Mouse (Mus musculus) left cerebral cortex, postnatal 36 days (tissue): Measurements from ENCODE around the gene Dus2. TPM values are rescaled to one million over a fixed set of nuclear protein-coding genes. Genes with fewer than 3 reads are reported as not detected.

Source experiments
- DNase-seq, 2 experiments: peaks; one replicate each; pipeline ENCODE4 v3.0.0; 2021 to 2022; ENCODE audit warnings: low spot score in 2 of 2, mixed read lengths in 1 of 2
- intact Hi-C: fragments of 180-260 bp; cut with DNase I; formaldehyde crosslinking; loops from one replicate; pipeline ENCODE4 v1.15.1; 2025
- total RNA-seq, 2 experiments: library from RNA; stranded (reverse); gene quantifications; 2 replicates each; pipeline ENCODE4 v1.2.3; 2021

Dus2 gene
- total RNA-seq, 2 experiments from 2014 or later, result 16.4 to 19.3 TPM

DNA sequence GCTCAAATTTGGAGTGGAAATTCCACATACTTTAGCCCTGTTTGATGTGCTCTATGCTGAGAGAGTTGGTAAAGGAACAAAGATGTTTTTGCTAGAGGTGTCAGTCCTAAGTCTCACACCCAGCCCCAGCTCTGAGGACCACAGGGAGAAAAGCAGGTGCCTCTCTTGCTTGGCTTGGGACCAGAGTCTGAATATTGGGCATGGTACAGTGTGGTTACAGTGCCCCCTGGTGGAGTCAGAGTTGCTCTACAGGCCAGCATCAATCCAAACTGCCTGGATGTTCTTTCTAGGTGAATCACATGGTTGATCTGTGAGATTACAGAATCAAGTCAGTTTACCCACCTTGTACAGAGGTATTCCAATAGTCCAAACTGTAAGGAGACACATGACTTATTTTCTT, 31.3 kb downstream of the Dus2 start:
- peak; percentile 63 to 78 for DNase-seq
- intact Hi-C loops, result loop anchor here (5.0 to 10.0 kb wide), 3 partner anchors 35 to 310 kb away; no protein-coding TSS in a partner anchor

DNA sequence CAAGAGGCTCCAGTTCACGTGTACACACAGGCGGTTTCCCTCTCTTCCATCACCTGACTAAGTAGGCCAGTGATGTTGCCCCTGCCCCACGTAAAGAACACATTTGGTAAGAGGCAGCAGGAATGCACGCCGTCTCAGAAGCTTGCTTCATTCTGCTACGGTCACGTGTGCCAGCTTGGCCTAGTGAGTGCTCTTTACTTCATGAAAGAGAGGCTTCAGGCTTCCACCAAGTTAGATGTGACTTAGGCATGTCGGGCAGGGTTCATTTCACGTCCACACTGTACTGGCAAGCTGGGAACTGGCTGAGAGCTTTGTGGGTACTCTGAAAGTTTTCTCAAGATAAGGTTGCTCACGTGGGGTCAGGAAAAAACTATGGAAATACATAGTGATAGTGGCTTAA, 47.6 kb downstream of the Dus2 start:
- intact Hi-C loops, result no loop called here
- no peak for DNase-seq

DNA sequence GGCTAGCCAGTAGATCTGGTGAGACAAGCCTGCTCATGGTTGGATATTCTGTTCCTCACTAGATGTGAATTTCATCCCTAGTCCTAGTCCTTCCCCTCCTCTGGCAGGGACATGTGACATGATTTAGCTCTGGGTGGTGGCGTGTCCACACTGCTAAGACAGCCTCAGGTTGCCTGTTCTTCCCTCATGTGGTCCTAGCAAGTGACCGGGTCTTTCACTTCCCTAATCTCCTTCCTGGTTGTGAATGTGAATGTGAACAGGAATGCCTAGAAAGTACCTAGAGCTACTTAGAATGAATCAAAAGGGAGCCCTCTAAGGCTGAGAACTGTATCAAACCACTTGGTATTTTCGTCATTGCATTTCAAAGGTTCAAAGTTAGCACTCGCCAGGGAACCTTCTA, 48.5 kb downstream of the Dus2 start:
- DNase-seq, result no peak
- intact Hi-C loops, result no loop called here

DNA sequence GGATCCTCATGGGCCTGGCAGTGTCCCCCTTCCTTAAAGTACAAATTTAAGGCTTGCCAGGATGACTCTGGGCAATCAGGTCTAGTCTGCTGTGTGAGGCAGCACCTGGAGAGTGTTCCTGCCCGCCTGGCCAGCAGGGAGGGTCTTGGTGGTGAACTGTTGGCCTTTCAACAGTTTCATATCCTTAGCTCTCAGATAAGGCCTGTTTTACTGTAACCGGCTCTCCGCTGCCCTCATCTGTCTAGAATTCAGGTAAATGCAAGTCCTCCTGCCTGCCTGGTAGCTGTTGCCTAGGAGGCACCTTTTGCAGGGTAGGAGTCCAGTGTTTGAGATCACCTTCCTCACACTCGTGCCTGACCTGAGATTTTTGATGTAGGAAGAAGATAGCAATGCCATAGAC, 49.1 kb downstream of the Dus2 start:
- no peak for DNase-seq
- intact Hi-C loops, result no loop called here

DNA sequence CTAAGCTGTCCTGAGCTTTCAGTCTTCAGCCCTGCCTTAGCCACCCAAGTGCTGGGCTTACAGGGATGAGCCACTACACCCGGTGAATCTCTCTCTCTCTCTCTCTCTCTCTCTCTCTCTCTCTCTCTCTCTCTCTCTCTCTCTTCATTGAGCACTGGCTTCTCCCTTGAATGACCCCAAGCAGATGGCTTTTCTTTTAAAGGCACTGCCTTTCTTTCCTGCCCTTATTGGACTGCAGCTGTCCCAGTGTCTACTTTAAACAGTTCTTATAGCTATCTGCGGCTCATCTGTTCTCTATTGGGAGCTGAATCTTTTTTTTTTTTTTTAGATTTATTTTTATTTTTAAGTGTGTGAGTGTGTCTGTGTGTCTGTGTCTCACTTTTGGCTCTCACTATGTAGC, 51.9 kb downstream of the Dus2 start:
- no peak for DNase-seq

DNA sequence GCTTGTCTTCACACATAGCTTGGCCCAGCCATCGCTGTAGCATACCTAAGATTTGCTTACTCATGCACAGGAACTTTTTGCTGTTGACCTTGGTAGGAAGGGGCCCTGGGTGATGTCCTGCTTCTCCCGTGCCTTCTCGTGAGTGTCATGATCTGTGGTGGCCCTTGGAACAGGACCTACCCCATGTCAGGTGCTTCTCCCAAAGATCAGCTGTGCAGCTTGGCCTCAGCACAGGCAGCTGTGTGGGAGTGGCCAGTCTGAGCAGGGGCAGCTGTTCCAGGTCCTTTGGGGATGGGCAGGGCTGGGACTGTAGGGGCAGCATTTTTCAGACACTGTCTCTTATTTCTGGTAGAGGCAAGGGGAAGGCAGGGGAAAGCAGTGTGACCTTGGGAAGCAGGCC, 53.0 kb downstream of the Dus2 start:
- intact Hi-C loops, result no loop called here
- no peak for DNase-seq

More for the DNA sequence above, 51.9 kb downstream of the Dus2 start:
- intact Hi-C loops, result no loop called here

DNA sequence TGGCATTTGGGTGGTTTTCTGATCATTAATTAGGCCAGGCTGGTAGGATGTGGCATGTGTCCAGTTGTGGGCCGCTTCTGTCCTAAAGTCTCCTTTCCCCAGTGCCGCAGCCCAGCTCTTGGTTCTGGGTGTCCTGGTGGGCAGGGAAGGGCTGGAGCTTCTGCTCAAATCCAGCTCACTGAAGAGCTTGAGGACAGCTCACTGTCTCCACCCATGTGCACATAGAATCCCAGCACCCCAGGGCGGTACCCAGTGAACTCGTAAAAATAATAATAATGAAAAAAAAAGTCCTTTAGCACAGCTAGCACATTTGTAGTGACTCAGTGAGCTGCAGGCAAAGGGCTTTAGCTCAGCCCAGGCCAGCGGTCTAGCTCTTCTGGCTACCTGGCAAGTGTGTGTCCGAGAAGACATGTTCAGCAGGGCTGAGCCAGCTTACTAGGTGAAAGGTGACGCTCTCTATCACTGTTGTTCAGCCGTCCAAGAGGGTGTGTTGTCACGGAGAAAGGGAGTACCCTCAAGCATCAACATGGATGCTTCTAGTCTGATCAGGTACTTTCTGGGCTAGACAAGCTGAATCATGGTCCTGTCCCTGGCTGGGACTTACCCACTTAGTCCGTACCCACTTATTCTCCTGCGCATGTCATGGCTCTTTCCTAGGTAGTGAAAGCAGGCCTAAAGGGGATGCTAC, 55.9 kb downstream of the Dus2 start:
- intact Hi-C loops, result no loop called here
- DNase-seq, result no peak

DNA sequence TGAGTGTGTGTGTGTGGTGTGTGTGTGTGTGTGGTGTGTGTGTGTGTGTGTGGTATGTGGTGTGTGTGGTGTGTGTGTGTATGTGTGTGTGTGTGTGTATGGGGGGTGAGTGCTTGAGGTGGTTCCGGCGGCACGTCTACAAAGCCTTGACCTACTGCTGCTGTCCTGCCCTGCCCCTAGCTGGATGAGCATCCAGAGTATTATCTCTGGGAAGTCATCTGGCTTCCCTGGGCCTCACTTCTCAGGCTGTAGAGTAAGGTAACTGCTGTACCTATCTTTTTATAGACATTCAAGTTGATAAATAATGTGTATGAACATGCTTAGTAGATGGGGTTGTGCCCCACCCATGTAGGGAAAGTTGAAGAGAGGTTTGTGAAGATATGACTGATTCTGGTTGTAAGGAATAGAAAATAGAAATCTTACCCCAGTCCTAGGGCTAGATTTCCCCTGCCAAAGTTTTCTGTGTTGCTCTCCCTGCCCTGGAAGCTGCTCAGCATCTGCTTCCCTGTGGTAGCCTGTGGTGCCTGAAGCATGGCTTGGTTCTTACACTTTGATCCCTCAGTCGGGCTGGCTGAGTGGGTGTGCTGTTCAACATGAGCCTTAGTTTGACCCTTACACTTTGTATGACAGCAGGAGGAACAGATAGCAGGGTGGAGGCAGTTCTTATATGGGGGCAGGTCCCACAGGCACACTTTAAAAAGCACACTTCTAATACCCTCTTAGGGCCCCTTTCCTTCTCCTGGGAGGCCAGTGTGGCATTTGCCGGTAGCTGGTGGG, 56.9 kb downstream of the Dus2 start:
- DNase-seq, result no peak
- intact Hi-C loops, result no loop called here

DNA sequence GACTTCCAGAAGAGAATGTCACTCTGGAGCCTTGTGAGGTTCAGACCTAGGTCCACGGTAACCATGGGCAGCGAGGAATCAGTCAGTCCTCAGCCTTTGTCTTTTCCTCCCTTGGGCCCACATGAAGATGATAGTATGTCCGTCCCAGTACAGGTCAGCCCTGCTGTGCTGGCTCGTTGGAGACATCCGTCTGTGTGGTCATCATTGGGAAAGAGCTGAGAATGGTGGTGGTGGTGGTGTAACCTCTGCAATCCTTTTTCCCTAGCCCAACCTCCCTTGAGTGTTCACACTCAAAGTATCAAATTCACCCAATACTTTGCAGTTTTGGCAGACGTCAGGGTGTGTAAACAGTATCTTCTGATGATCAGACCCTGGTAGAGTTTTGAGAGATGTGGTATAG, 58.7 kb downstream of the Dus2 start:
- intact Hi-C loops, result no loop called here
- DNase-seq, result no peak

DNA sequence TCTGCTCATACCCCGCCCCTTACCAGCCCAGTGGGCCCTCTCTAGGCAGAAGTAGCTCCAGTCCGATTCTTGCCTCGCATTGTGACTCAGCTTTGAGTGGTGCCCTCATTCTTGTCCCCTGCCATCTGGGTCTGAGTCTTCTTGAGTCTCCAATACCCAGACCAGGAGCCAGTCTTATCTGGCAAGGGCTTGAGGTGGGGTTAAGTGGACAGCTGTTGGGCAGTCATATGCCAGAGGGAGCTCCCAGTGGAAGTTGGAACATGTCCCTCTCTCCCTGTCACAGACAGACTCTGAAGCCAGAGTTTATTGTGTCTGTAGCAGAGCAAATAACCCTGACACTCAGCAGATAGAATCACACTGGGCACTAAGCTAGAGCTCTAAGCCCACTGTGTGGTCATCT, 59.9 kb downstream of the Dus2 start:
- intact Hi-C loops, result no loop called here
- no peak for DNase-seq

DNA sequence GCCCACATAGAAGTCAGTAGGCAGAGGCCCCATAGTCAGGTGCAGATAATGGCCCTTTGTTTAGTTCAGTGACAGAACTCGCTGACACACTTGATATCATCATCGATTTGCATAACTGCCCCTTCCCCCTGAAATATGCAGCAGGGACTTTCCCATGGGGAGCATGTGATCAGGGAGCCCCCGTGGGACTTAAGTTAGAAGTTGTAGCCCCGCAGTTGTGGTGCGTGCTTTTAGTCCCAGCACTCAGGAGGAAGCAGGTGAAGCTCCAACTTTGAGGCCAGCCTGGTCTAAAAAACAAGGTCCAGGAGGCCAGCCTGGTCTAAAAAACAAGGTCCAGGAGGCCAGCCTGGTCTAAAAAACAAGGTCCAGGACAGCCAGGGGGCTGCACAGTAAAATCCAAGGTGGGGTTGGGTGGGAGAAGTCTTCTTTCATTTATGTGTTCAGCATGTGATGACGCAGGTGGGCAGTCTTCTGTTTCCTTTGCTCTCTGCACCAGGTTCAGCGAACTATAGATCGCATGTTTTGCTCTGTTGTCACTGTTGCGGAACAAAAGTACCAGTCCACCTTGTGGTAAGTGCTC, 61.5 kb downstream of the Dus2 start:
- DNase-seq, result no peak
- intact Hi-C loops, result no loop called here

DNA sequence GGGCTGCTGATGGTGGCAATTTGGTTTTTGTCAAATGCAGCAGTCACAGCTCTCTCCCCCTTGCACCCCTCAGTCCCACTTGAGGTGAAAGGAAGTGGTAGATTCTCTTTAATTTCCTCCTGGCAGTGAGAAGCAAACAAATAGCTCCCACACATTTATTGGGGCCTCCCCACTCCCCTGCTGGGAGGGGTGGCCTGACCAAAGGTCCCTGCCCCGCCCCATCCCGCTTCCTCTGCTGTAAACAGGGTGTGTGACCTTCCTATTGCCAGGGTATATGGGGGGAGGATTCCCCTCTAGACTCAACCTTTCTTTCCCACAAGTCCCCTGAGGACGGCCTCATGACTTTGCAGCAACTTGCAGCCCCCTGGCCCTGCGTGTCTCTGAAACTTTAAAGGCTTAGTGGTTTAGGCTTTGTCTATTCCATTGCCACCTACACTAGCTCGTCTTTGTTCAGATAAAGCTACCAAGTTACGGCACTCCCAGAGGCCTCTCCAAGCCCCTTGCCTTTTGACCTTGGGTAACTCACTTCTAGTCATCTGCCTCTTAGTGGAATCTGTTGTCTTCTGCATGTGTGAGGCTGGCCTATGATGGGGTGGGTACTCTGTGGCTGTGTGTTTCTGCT, 63.2 kb downstream of the Dus2 start:
- intact Hi-C loops, result no loop called here
- no peak for DNase-seq

DNA sequence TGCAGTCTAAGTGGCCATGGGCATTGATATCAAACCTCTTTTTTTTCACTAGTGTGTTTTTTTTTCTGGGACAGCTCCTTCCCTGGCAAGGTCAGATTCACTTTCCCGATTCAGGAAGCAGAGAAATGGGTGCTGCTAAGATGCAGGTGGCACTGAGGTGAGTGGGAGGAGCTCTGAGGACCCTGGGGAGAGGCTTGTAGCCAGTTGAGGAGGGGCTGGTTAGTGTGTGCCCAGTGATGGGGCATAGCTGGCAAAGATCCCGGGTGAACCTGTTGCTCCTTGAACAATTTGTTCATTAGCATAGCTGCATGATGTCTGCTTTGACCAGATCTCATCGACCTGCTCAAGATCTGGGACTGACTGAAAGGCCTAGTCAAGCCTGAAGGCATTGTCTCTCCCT, 63.9 kb downstream of the Dus2 start:
- no peak for DNase-seq
- intact Hi-C loops, result no loop called here

DNA sequence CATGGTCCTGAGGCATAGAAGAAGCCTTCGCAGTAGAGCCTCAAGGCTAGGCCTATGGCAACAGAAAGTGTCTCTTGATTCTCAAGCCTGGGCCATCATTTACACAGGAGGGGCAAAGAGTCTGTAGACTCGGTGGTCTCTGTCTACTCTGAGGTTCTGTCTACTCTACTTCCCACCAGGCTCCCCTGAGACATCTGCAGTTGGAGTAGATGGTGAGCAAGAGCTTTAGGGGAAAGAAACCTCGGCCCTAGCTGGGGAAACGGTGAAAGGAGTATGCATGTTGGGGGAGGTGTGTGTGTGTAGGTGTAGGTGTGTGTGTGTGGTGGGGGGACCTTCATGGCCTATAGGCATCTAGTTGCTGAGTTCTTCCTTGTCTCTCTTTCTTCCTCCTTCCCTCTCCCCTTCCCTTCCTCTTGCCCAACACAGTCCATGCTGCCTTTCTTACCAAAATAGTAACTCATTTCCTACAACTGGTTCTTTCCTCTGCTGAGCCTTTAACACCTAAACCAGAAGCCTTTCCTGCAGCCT, 65.4 kb downstream of the Dus2 start:
- no peak for DNase-seq
- intact Hi-C loops, result no loop called here

DNA sequence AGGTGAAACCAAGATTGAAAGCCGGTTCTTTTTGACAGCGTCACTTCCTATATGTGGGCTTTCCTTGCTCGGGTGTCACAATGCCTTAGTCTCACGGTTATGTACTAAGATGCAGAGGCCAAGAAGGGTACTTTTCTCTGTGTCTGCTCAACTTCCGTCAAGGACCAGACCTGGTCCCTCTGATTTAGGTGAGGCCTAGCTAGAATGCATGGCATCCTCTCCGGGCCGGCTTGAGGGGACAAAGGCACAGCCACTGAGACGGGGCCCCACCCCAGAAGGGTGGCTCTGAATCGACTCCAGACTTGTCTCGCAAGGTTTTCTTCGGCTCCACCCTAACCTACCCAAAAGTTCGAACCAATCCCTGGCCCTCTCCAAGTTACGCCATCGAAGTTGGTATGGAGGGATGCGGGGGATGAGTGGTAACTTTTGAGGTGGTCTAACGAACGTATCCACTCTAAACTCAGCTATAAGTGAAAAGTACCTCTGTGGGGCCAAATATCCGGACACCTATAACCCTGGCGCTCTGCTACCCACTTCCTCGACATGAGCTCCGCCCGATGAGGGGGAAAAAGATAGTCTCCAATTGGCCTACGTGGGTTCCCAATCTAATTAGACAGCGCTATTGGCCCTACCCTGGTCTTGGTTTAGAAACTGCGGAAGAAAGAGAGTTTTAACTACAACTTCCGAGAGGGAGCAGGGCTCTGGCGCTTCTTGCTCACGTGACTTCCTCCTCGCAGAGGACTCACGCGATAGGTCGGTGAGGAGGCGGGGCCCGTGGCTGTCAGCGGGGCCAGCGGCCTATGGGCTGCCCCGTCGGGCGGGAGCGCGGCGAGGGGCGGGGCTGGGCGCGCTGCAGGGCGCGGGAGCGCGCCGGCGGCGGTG, 67.8 kb downstream of the Dus2 start, which contains the start of gene Nfatc3:
Gene Nfatc3 (plus strand): TSS at position 110 of the 882 bp plus-strand sequence.
- peak; percentile 94 to 95 for DNase-seq
- intact Hi-C loops, result no loop called here

DNA sequence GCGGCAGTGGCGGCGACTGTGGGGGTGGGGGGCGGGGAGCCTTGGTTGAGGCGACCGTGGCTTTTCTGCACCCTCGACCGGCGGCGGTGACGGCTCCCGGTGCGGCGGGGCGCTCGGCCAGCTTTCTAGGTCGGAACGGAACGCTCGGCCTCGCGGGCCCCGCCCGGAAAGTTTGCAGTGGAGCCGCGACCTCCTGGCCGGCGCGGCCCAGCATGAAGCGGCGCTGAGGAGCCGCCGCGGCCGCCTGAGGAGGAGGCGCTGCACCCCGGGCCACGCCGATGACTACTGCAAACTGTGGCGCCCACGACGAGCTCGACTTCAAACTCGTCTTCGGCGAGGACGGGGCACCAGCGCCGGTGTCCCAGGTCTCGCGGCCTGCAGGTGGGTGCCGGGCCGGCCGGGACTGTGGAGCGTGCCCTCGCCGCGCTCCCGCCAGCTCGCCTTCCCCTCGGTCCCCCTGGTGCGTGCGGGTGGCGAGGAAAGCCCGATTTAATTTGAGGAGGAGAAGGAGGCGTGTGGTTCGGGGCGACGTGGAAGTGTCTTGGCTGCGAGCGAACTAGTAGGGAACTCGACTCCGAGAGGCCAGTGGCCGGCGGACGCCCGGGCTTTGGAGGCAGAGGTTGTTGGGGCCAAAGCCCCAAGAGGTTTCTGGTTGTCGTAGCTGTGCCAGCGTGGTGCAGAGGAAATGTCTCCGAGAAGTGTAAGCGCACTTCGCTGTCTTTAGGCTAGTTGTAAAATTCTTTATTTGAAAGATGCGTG, 68.7 kb downstream of the Dus2 start:
- intact Hi-C loops, result no loop called here
- DNase-seq, result no peak

DNA sequence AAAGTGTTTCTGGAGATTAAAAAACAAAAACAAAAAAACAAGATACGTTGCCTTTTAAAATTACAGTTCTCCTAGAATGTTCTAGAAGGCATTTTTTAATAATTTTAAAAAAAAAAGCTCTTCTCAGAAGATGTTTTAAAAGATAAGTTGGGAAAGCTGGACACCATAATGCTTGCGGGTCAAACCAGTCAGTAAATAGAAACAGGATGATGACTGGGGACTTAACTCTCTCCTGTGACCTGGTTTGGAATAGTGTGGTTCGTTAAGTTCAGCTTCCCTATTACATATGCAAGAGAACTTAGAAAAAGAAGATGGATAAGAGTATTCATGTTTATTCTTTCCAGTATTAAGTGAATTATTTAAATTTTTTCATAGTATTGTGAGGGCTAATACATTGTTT, 69.4 kb downstream of the Dus2 start:
- no peak for DNase-seq
- intact Hi-C loops, result no loop called here

DNA sequence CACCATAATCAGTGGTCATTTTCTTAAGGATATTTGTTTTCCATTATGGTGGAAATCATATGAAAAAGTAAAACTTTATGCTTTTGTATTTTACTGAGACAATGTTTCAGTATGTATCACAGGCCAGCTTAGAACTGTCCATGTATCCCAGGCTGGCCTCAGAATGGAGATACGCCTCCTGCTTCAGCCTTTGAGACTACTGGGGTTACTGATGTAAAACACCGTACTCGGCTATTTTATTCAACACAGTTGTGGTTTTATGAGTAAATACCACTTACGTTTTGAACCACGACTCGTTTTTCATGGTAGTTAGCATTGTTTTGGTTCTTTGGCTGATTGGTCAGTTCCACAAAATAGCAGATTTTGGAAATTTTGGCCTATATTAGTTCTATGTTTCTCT, 70.5 kb downstream of the Dus2 start:
- no peak for DNase-seq
- intact Hi-C loops, result no loop called here

DNA sequence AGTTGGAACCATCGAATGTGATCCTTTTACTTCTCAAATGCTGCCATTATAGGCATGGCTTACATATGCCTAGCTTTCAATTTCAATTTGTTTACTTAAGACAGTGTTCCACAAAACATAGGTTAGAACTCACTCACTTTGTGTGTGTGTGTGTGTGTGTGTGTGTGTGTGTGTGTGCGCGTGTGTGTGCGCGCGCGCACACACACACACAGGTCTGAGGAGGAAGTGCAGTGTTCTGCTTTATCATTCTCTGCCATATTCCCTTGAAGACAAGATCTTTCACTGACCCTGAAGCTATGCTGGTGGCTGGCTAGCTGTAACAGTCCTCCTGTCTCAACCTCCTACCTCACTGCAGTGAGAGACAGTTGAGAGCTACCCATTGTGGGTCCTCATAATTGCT, 71.9 kb downstream of the Dus2 start:
- no peak for DNase-seq
- intact Hi-C loops, result no loop called here
